Mouse (Mus musculus) intestine, postnatal 0 days (tissue): ENCODE data around the gene Snrnp48. TPM values are rescaled to one million over a fixed set of nuclear protein-coding genes. Genes with fewer than 3 reads are reported as not detected.
A peak's percentile ranks its signal among the peaks of the same experiment; 100 is the strongest.

Experiments
- ATAC-seq: fragments of 200-750 bp; cut with Nextera tagmentation; 2 replicates; pipeline ENCODE4 v1.8.0; 2017; ENCODE audit warnings: mild to moderate bottlenecking, moderate TSS enrichment, moderate library complexity
- H3K27ac ChIP-seq: fragments of 300-500 bp; sonication (generic); 2 replicates; pipeline ENCODE4 v1.5.1; 2014; ENCODE audit warnings: mild to moderate bottlenecking, low read depth, low read length, moderate library complexity
- H3K27me3 ChIP-seq: fragments of 300-500 bp; sonication (generic); replicated peaks from 2 replicates; pipeline ENCODE4 v1.6.1; 2014; ENCODE audit warnings: low read length, mixed read lengths; ENCODE audit not compliant: control insufficient read depth, insufficient read depth
- H3K36me3 ChIP-seq: fragments of 300-500 bp; sonication (generic); 2 replicates; pipeline ENCODE4 v1.6.1; 2014; ENCODE audit warnings: mild to moderate bottlenecking, moderate library complexity; ENCODE audit not compliant: control insufficient read depth, insufficient read depth
- H3K4me1 ChIP-seq: fragments of 300-500 bp; sonication (generic); replicated peaks from 2 replicates; pipeline ENCODE4 v1.6.1; 2014; ENCODE audit warnings: antibody characterized with exemption, low read length, mixed read lengths; ENCODE audit not compliant: control insufficient read depth, insufficient read depth
- H3K4me2 ChIP-seq: fragments of 300-500 bp; sonication (generic); replicated peaks from 2 replicates; pipeline ENCODE4 v1.6.1; 2014; ENCODE audit warnings: low read depth, mild to moderate bottlenecking, moderate library complexity
- H3K4me3 ChIP-seq: fragments of 300-500 bp; sonication (generic); 2 replicates; pipeline ENCODE4 v1.5.1; 2014; ENCODE audit warnings: low read depth, low read length
- H3K9ac ChIP-seq: fragments of 300-500 bp; sonication (generic); 2 replicates; pipeline ENCODE4 v1.6.1; 2014; ENCODE audit warnings: mild to moderate bottlenecking, low read depth, low read length
- H3K9me3 ChIP-seq: fragments of 300-500 bp; sonication (generic); 2 replicates; pipeline ENCODE4 v1.6.1; 2016; ENCODE audit warnings: mixed run types; ENCODE audit not compliant: control insufficient read depth
- CTCF ChIP-seq: sonication (generic); IDR thresholded peaks from 2 replicates; pipeline ENCODE4 v1.5.1; 2016; ENCODE audit warnings: low read depth, mild to moderate bottlenecking, control low read depth, antibody characterized with exemption, moderate library complexity
- WGBS: fragments of 180-500 bp; shearing (Covaris S2); extraction: QIAGEN DNeasy Blood & Tissue Kit; methylation state at CpG from one replicate; pipeline ENCODE4 v1.1.7; 2014; 5-methylcytosine and 5-hydroxymethylcytosine counted together
- polyA plus RNA-seq: library from polyadenylated mRNA; unstranded; fragments of >200 nt; fragmentation: Nextera tagmentation; extraction: Ambion mirVana; gene quantifications from 2 replicates; pipeline ENCODE4 v1.2.1, GENCODE M21; 2015

Snrnp48 gene
- polyA plus RNA-seq, 1 experiment from 2014 or later, result 19.5 TPM

GRCm38 (mm10) chr13:38167056-38167455 lies 37.7 kb upstream of the Snrnp48 start:
- peaks cover 23% of the 10 kb centered on the region; the same call in 1 of the 2 replicates for H3K36me3 ChIP-seq
- no peaks in the 10 kb centered on the region for H3K9me3 ChIP-seq
- H3K4me3 ChIP-seq, result no peak overlapping the region
- H3K4me1 ChIP-seq, result no peaks in the 10 kb centered on the region; the same call in 1 of the 2 replicates
- no peak for TF ChIP-seq CTCF
- H3K9ac ChIP-seq, result no peak overlapping the region
- H3K27me3 ChIP-seq, result no peaks in the 10 kb centered on the region
- WGBS, result 80% methylated on average over 3 of the region's 3 CpGs
- no peak overlapping the region for H3K27ac ChIP-seq
- H3K4me2 ChIP-seq, result no peak overlapping the region
- no peak for ATAC-seq

- Histone ChIP-seq H3K9me3 (no peaks in the 10 kb centered on the region), H3K9ac (no peak overlapping the region), H3K4me1 (no peaks in the 10 kb centered on the region), H3K4me2 (no peak overlapping the region), H3K36me3 (peaks cover 36% of the 10 kb centered on the region), H3K27me3 (no peaks in the 10 kb centered on the region), H3K4me3 (no peak overlapping the region), H3K27ac (peak overlapping the region; percentile 57)
- ATAC-seq, result peak; percentile 96
- WGBS, result 15% methylated on average over 4 of the region's 4 CpGs
- TF ChIP-seq CTCF, result no peak
These were observed 34.0 kb upstream of the Snrnp48 start for GRCm38 (mm10) chr13:38170707-38171144.

GRCm38 (mm10) chr13:38193406-38193805 lies 11.3 kb upstream of the Snrnp48 start:
- peaks cover 6% of the 10 kb centered on the region; the same call in 1 of the 2 replicates for H3K9me3 ChIP-seq
- no peak overlapping the region for H3K27ac ChIP-seq
- H3K4me2 ChIP-seq, result no peak overlapping the region
- no peak overlapping the region for H3K9ac ChIP-seq
- no peak for TF ChIP-seq CTCF
- 48% methylated on average over 10 of the region's 10 CpGs for WGBS
- no peak for ATAC-seq
- no peak overlapping the region for H3K4me3 ChIP-seq
- H3K36me3 ChIP-seq, result peaks cover 80% of the 10 kb centered on the region
- no peaks in the 10 kb centered on the region for H3K27me3 ChIP-seq
- H3K4me1 ChIP-seq, result no peaks in the 10 kb centered on the region

GRCm38 (mm10) chr13:38201413-38201812 lies 3.3 kb upstream of the Snrnp48 start:
- H3K4me3 ChIP-seq, result no peak overlapping the region
- H3K9ac ChIP-seq, result no peak overlapping the region
- no peaks in the 10 kb centered on the region for H3K9me3 ChIP-seq
- H3K4me1 ChIP-seq, result no peaks in the 10 kb centered on the region; the same call in 1 of the 2 replicates
- H3K36me3 ChIP-seq, result peaks cover 13% of the 10 kb centered on the region
- no peaks in the 10 kb centered on the region for H3K27me3 ChIP-seq
- peak; percentile 70 for ATAC-seq
- TF ChIP-seq CTCF, result no peak
- no peak overlapping the region; the same call in 1 of the 2 replicates for H3K27ac ChIP-seq
- 33% methylated on average over 6 of the region's 6 CpGs for WGBS
- 0 out of 2 replicates have a peak overlapping the region, but pooled peaks have one; percentile 21 for H3K4me2 ChIP-seq

GRCm38 (mm10) chr13:38204171-38204570 lies 567 bp upstream of the Snrnp48 start:
- peak overlapping the region; percentile 88; the same call in 1 of the 2 replicates for H3K4me3 ChIP-seq
- no peaks in the 10 kb centered on the region for H3K9me3 ChIP-seq
- no peak overlapping the region for H3K27ac ChIP-seq
- peak overlapping the region; percentile 74 for H3K4me2 ChIP-seq
- no peak for TF ChIP-seq CTCF
- WGBS, result 44% methylated on average over 4 of the region's 4 CpGs
- H3K27me3 ChIP-seq, result no peaks in the 10 kb centered on the region
- no peaks in the 10 kb centered on the region for H3K36me3 ChIP-seq
- H3K4me1 ChIP-seq, result peaks cover 5% of the 10 kb centered on the region
- H3K9ac ChIP-seq, result no peak overlapping the region
- no peak for ATAC-seq

GRCm38 (mm10) chr13:38211122-38211521 lies 6.4 kb downstream of the Snrnp48 start:
- 81% methylated on average over 5 of the region's 5 CpGs for WGBS
- TF ChIP-seq CTCF, result no peak

GRCm38 (mm10) chr13:38218686-38219085 lies 13.9 kb downstream of the Snrnp48 start:
- peaks cover 81% of the 10 kb centered on the region for H3K36me3 ChIP-seq
- no peak for ATAC-seq
- 92% methylated on average over 3 of the region's 3 CpGs for WGBS
- no peak overlapping the region for H3K4me3 ChIP-seq
- H3K9ac ChIP-seq, result no peak overlapping the region
- no peak overlapping the region for H3K27ac ChIP-seq
- TF ChIP-seq CTCF, result no peak
- H3K9me3 ChIP-seq, result no peaks in the 10 kb centered on the region
- H3K27me3 ChIP-seq, result no peaks in the 10 kb centered on the region
- no peaks in the 10 kb centered on the region for H3K4me1 ChIP-seq
- no peak overlapping the region for H3K4me2 ChIP-seq

More at GRCm38 (mm10) chr13:38211122-38211521, 6.4 kb downstream of the Snrnp48 start:
- Histone ChIP-seq H3K36me3 (peaks cover 44% of the 10 kb centered on the region), H3K4me3 (no peak overlapping the region), H3K9me3 (no peaks in the 10 kb centered on the region), H3K27me3 (no peaks in the 10 kb centered on the region), H3K4me1 (peaks cover 5% of the 10 kb centered on the region; the same call in 1 of the 2 replicates), H3K9ac (no peak overlapping the region), H3K27ac (no peak overlapping the region), H3K4me2 (no peak overlapping the region)
- ATAC-seq, result no peak
